Mouse (Mus musculus): ENCODE data around the gene Palmd.

GRCm38 (mm10) chr3:116890576-116890975, 78.2 kb downstream of the Palmd start:
- TF ChIP-seq EP300 (IDR thresholded peaks at IDR 0.05; ENCODE audit: low read depth): no peak
- TF ChIP-seq CTCF (IDR thresholded peaks at IDR 0.05; ENCODE audit: low read depth): no peak
